Mouse (Mus musculus) midbrain, embryonic 15.5 days (tissue): Measurements from ENCODE around the gene Fkbp5. TPM values are rescaled to one million over a fixed set of nuclear protein-coding genes. Genes with fewer than 3 reads are reported as not detected.

ENCODE experiments used
- ATAC-seq: fragments of 200-750 bp; cut with Nextera tagmentation; replicated peaks from 2 replicates; pipeline ENCODE4 v1.8.0; 2017; ENCODE audit warnings: moderate TSS enrichment
- H3K27ac ChIP-seq: fragments of 300-500 bp; sonication (generic); 2 replicates; pipeline ENCODE4 v1.5.1; 2015; ENCODE audit warnings: mild to moderate bottlenecking, inconsistent platforms
- H3K27me3 ChIP-seq: fragments of 300-500 bp; sonication (generic); replicated peaks from 2 replicates; pipeline ENCODE4 v1.6.1; 2015; ENCODE audit warnings: inconsistent platforms
- H3K36me3 ChIP-seq: fragments of 300-500 bp; sonication (generic); replicated peaks from 2 replicates; pipeline ENCODE4 v1.6.1; 2015; ENCODE audit warnings: inconsistent platforms
- H3K4me1 ChIP-seq: fragments of 300-500 bp; sonication (generic); 2 replicates; pipeline ENCODE4 v1.6.1; 2015; ENCODE audit warnings: inconsistent platforms
- H3K4me2 ChIP-seq: fragments of 300-500 bp; sonication (generic); 2 replicates; pipeline ENCODE4 v1.6.1; 2015; ENCODE audit warnings: inconsistent platforms, mild to moderate bottlenecking, moderate library complexity
- H3K4me3 ChIP-seq: fragments of 300-500 bp; sonication (generic); 2 replicates; pipeline ENCODE4 v1.5.1; 2015; ENCODE audit warnings: mild to moderate bottlenecking, inconsistent platforms
- H3K9ac ChIP-seq: fragments of 300-500 bp; sonication (generic); 2 replicates; pipeline ENCODE4 v1.6.1; 2015; ENCODE audit warnings: mild to moderate bottlenecking, inconsistent platforms
- H3K9me3 ChIP-seq: fragments of 300-500 bp; sonication (generic); 2 replicates; pipeline ENCODE4 v1.6.1; 2016; ENCODE audit warnings: inconsistent platforms
- WGBS: fragments of 180-500 bp; shearing (Covaris S2); methylation state at CpG from one replicate; pipeline ENCODE4 v1.1.7; 2015; ENCODE audit warnings: mixed read lengths; 5-methylcytosine and 5-hydroxymethylcytosine counted together
- polyA plus RNA-seq: library from polyadenylated mRNA; unstranded; fragments of >200 nt; fragmentation: Nextera tagmentation; extraction: Ambion mirVana; gene quantifications from 2 replicates; pipeline ENCODE4 v1.2.1, GENCODE M21; 2015

Fkbp5 gene
- polyA plus RNA-seq, 1 experiment from 2014 or later: 39.8 TPM

DNA sequence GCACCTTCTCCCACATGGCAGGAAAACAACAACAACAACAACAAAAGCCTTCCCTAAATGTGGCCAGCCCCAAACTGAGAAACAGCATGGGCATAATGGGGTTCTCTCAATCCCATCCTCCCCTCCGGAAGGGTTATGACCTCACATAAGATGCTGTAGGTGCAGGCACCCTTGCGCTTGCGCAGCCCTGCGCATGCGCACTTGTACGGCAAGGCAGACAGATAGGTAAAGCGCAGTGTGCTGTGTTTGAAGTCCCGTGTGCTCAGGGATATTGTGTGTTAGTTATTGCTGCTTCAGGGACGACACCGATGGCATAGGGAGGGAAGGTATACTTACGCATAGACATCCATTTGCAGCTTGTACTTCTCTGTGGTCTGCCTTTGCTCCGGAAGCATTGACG is 16.0 kb upstream of the Fkbp5 start:
- H3K4me1 ChIP-seq: no peaks in the 10 kb centered on the region
- no peaks in the 10 kb centered on the region for H3K9me3 ChIP-seq
- H3K27ac ChIP-seq: no peak overlapping the region
- H3K4me3 ChIP-seq: no peak overlapping the region
- no peaks in the 10 kb centered on the region for H3K36me3 ChIP-seq
- H3K4me2 ChIP-seq: no peak overlapping the region
- ATAC-seq: no peak
- no peak overlapping the region for H3K9ac ChIP-seq
- no peaks in the 10 kb centered on the region for H3K27me3 ChIP-seq
- 87% methylated on average over 13 of the region's 13 CpGs for WGBS

DNA sequence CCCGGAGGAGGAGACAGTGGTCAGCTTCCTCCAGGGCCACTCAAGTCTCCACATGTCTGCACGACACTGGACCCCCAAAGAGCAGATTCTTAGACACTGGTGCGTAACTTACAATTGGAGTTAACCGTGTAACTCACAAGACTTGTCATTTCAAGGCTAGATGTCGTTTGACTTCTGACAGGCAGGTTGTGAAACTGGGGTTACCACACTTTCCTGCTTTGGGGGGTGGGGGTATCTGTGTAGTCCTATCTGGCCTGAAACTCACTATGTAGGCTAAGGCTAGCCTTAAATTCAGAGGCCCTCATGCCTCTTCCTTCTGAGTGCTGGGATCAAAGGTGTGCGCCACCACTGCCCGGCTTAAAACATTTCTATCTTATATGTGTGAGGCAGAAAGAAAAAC is 15.2 kb upstream of the Fkbp5 start:
- no peak overlapping the region for H3K4me2 ChIP-seq
- no peaks in the 10 kb centered on the region for H3K9me3 ChIP-seq
- H3K36me3 ChIP-seq: no peaks in the 10 kb centered on the region
- no peak for ATAC-seq
- WGBS: 89% methylated on average over 7 of the region's 7 CpGs
- no peaks in the 10 kb centered on the region for H3K27me3 ChIP-seq
- no peak overlapping the region for H3K9ac ChIP-seq
- H3K27ac ChIP-seq: no peak overlapping the region
- H3K4me3 ChIP-seq: no peak overlapping the region
- peaks cover 4% of the 10 kb centered on the region for H3K4me1 ChIP-seq

DNA sequence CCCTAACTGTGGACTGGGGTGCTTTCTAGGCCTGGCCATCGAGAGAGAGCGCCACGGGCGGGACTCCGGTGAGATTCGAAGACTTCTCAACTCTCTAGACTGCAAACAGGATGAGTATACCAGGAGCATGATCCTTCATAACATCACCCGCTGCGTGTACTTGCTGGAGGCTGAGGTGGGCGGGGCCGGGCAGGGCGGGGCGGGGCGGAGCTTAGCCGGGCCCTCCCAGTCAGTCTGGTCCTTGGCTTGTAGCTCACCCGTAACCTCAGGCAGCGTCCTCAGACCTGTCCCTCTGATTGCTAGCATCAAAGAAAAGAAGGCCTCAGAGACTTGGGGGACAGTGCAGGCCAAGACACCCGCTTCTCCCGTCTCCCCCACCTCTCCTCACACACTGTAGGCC is 14.6 kb upstream of the Fkbp5 start:
- no peaks in the 10 kb centered on the region for H3K9me3 ChIP-seq
- no peak overlapping the region for H3K4me3 ChIP-seq
- no peak for ATAC-seq
- 13% methylated on average over 18 of the region's 18 CpGs for WGBS
- peaks cover 5% of the 10 kb centered on the region for H3K4me1 ChIP-seq
- no peaks in the 10 kb centered on the region for H3K36me3 ChIP-seq
- no peak overlapping the region for H3K27ac ChIP-seq
- H3K27me3 ChIP-seq: no peaks in the 10 kb centered on the region
- no peak overlapping the region for H3K9ac ChIP-seq
- H3K4me2 ChIP-seq: no peak overlapping the region

DNA sequence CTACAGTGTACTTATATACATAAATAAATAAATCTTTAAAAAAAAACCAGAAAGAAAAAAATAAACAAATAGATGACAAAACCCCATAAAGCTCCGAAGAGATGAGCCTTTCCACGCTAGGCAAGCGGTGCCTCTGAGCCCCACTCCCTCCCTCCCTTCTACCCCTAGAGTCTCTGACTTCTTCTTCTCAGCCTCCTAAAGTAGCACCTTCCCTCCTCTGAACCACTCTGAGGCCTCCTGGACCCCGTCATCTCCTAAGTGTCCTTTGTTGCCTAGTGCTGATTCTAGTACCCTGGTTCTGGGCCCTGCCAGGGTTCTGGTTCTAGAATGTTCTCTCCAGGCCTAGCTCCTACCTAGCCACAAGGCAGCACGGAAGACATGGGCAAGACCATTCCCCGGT is 13.2 kb upstream of the Fkbp5 start, which contains the start of gene Armc12:
Gene Armc12, plus strand, starts transcription at position 301 of the 400 bp plus-strand sequence.
- Histone ChIP-seq H3K27me3 (no peaks in the 10 kb centered on the region), H3K4me3 (no peak within 1 kb of the TSS), H3K27ac (no peak within 1 kb of the TSS), H3K4me1 (peaks cover 5% of the 10 kb centered on the region), H3K9ac (no peak within 1 kb of the TSS), H3K4me2 (no peak within 1 kb of the TSS), H3K36me3 (no peaks in the 10 kb centered on the region), H3K9me3 (no peaks in the 10 kb centered on the region)
- no peak for ATAC-seq
- WGBS: 82% methylated on average over 6 of the region's 6 CpGs

DNA sequence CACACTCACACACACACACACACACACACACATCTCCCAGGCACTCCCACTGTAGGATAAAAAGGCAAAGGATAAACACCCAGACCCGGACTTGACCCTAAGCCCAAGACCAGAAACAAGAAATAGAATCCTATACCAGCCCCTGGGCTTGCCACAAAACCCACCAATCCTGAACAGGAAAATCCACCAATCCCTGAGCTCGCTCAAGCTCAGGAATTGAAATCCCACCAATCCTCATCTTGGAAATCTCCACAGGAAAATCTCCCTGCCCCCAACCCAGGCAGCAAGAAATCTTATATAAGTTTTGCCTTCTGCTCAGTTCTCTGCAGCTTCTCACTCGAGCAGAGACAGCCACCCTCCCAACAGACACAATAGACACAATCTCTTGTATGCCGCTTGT is 11.8 kb upstream of the Fkbp5 start:
- ATAC-seq: no peak
- 0 out of 2 replicates have a peak, but pooled peaks cover 4% of the 10 kb centered on the region for H3K27me3 ChIP-seq
- H3K9me3 ChIP-seq: no peaks in the 10 kb centered on the region
- no peak overlapping the region for H3K9ac ChIP-seq
- H3K36me3 ChIP-seq: no peaks in the 10 kb centered on the region
- H3K4me1 ChIP-seq: peaks cover 5% of the 10 kb centered on the region
- no peak overlapping the region for H3K4me3 ChIP-seq
- 76% methylated on average over 4 of the region's 4 CpGs for WGBS
- H3K27ac ChIP-seq: no peak overlapping the region
- H3K4me2 ChIP-seq: no peak overlapping the region

DNA sequence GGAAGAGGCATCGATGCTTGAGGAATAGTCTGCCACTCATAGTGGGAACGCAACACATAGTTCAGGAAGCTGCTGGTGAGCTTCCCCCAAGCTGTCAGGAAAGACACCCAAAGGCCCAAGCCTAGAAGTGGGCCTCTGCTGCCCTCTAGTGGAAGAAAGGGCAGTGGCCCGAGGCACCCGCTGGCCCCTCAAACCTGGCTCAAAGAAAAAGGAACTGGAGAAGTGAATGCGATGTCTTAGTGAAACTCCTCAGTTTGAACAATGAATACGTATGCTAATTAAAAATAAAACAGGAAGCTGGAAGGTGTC is 10.7 kb upstream of the Fkbp5 start:
- WGBS: 3% methylated on average over 6 of the region's 6 CpGs
- Histone ChIP-seq H3K4me1 (peaks cover 7% of the 10 kb centered on the region), H3K27ac (no peak overlapping the region), H3K4me2 (peak overlapping the region; percentile 25), H3K9ac (no peak overlapping the region), H3K9me3 (no peaks in the 10 kb centered on the region), H3K4me3 (no peak overlapping the region), H3K27me3 (0 out of 2 replicates have a peak, but pooled peaks cover 7% of the 10 kb centered on the region), H3K36me3 (no peaks in the 10 kb centered on the region)
- 0 out of 2 replicates have a peak, but pooled peaks have one; percentile 26 for ATAC-seq

DNA sequence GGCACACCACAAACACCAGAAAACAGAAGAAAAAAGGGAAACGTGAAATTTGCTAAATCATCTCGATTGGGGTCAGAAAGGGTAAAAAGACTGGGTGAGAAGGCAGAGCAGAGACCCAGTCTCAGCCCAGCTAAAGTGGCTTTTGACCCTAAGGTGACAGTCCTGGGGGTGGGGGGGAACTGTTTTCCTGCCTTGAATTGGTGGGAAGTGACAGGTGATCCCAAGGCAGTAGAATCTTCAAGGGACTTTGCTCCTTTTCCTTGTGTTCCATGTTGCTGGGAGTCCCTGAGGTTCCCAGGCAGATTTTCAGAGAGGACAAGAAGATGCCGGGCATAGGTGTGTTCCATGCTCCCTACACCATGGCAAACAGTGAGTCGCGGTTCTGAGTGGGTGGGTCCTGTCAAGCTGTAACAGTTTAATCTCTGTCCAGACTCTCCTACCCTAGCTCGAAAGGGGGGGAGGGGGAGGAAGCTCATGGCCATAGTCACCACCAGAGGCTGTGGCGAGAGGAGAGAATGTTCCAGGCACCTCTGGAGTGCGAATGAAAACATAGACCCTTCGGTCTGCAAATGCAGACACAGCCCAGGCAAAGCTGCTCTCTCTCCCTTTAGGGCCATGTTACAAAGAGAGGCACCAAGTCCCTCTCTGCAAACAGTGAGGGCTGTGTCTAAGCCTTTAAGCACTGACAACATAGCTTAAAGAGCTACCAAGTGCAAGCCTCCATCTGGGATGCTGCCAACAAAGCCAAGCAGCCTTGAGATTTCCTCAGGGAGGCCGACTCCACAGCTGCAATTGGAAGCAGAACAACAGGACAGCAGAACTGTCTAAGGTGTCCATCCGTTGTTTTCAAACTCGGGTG is 10.1 kb upstream of the Fkbp5 start:
- H3K4me3 ChIP-seq: no peak overlapping the region
- peak overlapping the region; percentile 10; the same call in 1 of the 2 replicates for H3K27ac ChIP-seq
- no peak overlapping the region for H3K9ac ChIP-seq
- H3K36me3 ChIP-seq: no peaks in the 10 kb centered on the region
- peak overlapping the region; percentile 25 for H3K4me2 ChIP-seq
- H3K4me1 ChIP-seq: peaks cover 7% of the 10 kb centered on the region
- WGBS: 43% methylated on average over 12 of the region's 12 CpGs
- H3K9me3 ChIP-seq: no peaks in the 10 kb centered on the region
- ATAC-seq: no peak
- H3K27me3 ChIP-seq: 0 out of 2 replicates have a peak, but pooled peaks cover 7% of the 10 kb centered on the region

DNA sequence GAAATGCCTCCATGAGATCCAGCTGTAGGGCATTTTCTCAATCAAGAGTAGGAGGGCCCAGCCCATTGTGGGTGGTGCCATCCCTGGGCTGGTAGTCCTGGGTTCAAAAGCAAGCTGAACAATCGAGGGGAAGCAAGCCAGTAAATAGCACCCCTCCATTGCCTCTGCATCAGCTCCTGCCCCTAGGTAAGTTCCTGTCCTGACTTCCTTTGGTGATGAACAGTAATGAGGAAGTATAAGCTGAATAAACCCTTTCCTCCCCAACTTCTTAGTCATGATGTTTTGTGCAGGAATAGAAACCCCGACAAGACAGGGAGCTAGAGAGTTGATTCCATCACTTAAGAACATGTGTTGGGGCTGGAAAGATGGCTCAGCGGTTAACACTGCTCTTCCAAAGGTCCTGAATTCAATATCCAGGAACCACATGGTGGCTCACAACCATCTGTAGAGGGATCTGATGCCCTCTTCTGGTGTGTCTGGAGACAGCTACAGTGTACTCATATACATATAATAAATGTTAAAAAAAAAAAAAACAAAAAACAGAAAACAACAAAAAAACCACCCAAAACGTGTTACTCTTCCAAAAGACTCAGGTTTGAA is 7.6 kb upstream of the Fkbp5 start:
- no peak for ATAC-seq
- no peaks in the 10 kb centered on the region for H3K9me3 ChIP-seq
- WGBS: 75% methylated on average over 4 of the region's 4 CpGs
- peaks cover 15% of the 10 kb centered on the region for H3K4me1 ChIP-seq
- no peak overlapping the region for H3K4me3 ChIP-seq
- no peak overlapping the region for H3K27ac ChIP-seq
- peaks cover 19% of the 10 kb centered on the region; the same call in 1 of the 2 replicates for H3K27me3 ChIP-seq
- no peak overlapping the region for H3K9ac ChIP-seq
- H3K4me2 ChIP-seq: no peak overlapping the region
- no peaks in the 10 kb centered on the region for H3K36me3 ChIP-seq

DNA sequence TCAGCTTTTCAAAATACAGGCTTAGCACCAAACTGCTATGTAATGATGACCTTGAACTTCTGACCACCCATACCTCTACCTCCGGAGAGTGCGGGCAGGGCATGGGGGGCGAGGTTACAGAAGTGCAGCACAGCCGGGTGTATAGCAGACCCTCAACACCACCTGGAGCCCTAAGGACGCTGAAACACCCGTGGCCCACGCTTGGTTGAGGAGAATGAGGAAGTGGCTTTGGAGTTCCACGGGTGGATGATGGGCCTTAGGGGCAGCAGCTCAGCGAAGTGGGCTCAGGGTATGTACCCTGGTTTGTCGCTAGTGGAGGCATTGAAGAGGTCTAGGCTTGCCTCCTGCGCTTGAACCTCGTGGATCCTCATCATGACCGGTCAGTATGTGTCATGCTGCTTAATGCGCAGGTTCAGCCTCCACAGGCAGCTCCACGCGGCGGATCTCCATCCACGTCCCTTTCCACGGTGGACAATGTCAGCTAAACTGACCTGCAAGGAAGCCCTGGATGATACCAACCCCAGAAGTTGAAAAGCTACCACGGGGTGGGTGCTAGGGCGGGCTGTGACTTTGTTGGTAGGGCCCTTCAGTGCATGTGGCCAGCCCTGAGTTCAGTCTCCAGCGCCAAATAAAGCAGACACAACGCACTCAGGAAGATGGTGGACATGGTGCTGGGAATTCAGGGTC is 6.8 kb upstream of the Fkbp5 start:
- Histone ChIP-seq H3K36me3 (no peaks in the 10 kb centered on the region), H3K4me3 (peak overlapping the region; percentile 59; the same call in 1 of the 2 replicates), H3K27ac (no peak overlapping the region), H3K9me3 (no peaks in the 10 kb centered on the region), H3K4me1 (peaks cover 15% of the 10 kb centered on the region), H3K27me3 (peaks cover 21% of the 10 kb centered on the region; the same call in 1 of the 2 replicates), H3K9ac (no peak overlapping the region), H3K4me2 (peak overlapping the region; percentile 82; the same call in 1 of the 2 replicates)
- ATAC-seq: no peak
- 88% methylated on average over 23 of the region's 23 CpGs for WGBS

DNA sequence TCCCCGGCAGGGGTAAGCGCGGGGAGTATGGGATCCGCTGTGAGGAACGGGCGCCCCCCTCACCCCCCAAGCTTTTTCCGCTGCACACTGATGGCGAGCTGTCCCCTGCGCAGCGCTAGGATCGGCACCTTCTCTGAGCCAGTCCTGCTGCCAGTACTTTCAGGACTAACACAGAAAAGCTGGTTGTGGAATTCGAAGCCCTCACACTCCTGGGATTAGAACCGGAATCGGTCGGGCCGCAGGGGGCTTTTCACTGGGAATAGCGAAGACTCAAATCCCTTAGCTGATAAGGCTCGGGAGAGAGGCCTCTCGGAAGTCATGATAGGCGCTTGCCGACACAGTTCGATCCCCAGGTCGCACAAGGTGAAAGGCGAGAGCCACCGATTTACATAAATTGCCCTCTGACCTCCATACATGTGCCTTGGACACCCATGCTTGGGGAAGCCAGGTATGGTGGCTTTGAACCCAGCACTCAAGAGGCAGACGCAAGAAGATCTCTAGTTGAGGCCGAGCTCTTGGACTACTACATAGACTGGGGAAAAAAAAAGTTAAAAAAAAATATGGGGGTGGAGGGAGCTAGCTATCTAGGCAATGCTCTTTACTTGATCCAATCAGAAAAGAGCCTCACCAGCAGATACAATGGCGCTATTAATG is 6.2 kb upstream of the Fkbp5 start:
- Histone ChIP-seq H3K27me3 (peaks cover 21% of the 10 kb centered on the region; the same call in 1 of the 2 replicates), H3K9me3 (no peaks in the 10 kb centered on the region), H3K9ac (peak overlapping the region; percentile 84), H3K27ac (peak overlapping the region; percentile 88), H3K4me2 (peak overlapping the region; percentile 82), H3K36me3 (no peaks in the 10 kb centered on the region), H3K4me1 (peaks cover 18% of the 10 kb centered on the region), H3K4me3 (peak overlapping the region; percentile 59)
- peak; percentile 0; the same call in 1 of the 2 replicates for ATAC-seq
- 7% methylated on average over 28 of the region's 28 CpGs for WGBS

DNA sequence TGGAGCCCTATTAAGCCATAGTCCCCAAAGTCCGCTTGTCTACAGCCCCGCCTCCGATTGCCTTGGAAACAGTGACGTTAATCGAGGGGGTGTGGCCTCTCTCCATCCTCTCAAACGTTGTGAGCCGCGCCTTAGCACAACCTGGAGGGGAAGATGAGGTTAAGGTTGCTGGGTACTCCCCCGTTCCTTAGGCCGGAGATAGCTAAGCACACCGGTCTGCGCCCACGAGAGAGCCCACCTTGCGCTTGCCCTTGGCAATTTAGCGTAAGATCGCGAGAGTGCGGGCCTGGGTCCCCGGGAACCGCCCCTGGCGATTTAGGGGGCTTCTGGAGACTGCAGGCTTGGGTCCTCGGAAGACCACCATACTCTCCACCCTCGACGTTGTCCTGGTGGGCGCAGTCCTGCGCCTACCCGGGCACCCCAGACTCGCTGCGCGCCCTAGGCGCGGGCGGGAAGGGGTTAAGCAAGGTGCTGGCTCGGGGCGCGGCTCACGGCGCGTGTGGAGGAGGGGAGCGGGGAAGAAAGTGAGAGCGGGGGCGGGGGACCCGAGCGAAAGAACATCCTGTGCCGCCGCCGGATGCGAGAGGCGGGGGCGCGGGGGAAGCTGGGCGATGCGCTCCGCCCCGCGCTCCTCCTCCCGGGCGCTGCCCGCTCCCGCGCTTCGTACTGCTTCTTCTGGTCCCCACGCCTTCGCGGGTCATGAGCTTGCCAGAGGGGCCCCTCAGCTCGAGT is 5.5 kb upstream of the Fkbp5 start:
- Histone ChIP-seq H3K4me1 (peaks cover 24% of the 10 kb centered on the region), H3K36me3 (no peaks in the 10 kb centered on the region), H3K4me2 (peak overlapping the region; percentile 82), H3K27me3 (peaks cover 21% of the 10 kb centered on the region; the same call in 1 of the 2 replicates), H3K9me3 (no peaks in the 10 kb centered on the region), H3K4me3 (peak overlapping the region; percentile 59), H3K27ac (peak overlapping the region; percentile 88), H3K9ac (peak overlapping the region; percentile 84)
- WGBS: under 1% methylated on average over 50 of the region's 66 CpGs
- ATAC-seq: peak; percentile 86
